Mouse (Mus musculus): ENCODE measurements around the gene Nelfe. TPM values are rescaled to one million over a fixed set of nuclear protein-coding genes. Genes with fewer than 3 reads are reported as not detected.
A peak's percentile ranks its signal among the peaks of the same experiment; 100 is the strongest.

Nelfe gene
- polyA plus RNA-seq, 1 experiment from 2014 or later: 74.0 TPM

Small RNAs within 50 kb of the gene (microRNA-seq; reads per million reads assigned to microRNA genes)
- gene Mir6970 (not detected), gene Mir6971 (2.9 reads per million, percentile 11 among the genes with 10 or more reads in this experiment), gene Mir6972 (not detected)

Other genes with a start within 250 kb of the Nelfe start
- gene Rnf5, start 246.7 kb upstream of the Nelfe start, polyA plus RNA-seq (2014; fragmentation: Nextera tagmentation; extraction: Ambion mirVana): 196 and 211 TPM in 2 replicates
- gene Agpat1, start 246.1 kb upstream of the Nelfe start, polyA plus RNA-seq (2014; fragmentation: Nextera tagmentation; extraction: Ambion mirVana): 123 and 126 TPM in 2 replicates
- 8.8 and 11.4 TPM in 2 replicates for gene Egfl8, start 234.4 kb upstream of the Nelfe start, polyA plus RNA-seq (2014; fragmentation: Nextera tagmentation; extraction: Ambion mirVana)
- 22.2 and 25.4 TPM in 2 replicates for gene Ppt2, start 221.9 kb upstream of the Nelfe start, polyA plus RNA-seq (2014; fragmentation: Nextera tagmentation; extraction: Ambion mirVana)
- 7.3 and 8.6 TPM in 2 replicates for gene Prrt1, start 220.9 kb upstream of the Nelfe start, polyA plus RNA-seq (2014; fragmentation: Nextera tagmentation; extraction: Ambion mirVana)
- gene Fkbpl, start 205.6 kb upstream of the Nelfe start, polyA plus RNA-seq (2014; fragmentation: Nextera tagmentation; extraction: Ambion mirVana): 11.7 and 12.9 TPM in 2 replicates
- gene Atf6b, start 203.2 kb upstream of the Nelfe start, polyA plus RNA-seq (2014; fragmentation: Nextera tagmentation; extraction: Ambion mirVana): 84.7 and 87.6 TPM in 2 replicates
- 0.24 and 0.43 TPM in 2 replicates for gene Tnxb, start 179.9 kb upstream of the Nelfe start, polyA plus RNA-seq (2014; fragmentation: Nextera tagmentation; extraction: Ambion mirVana)
- gene C4b, start 106.5 kb upstream of the Nelfe start, polyA plus RNA-seq (2014; fragmentation: Nextera tagmentation; extraction: Ambion mirVana): 0.22 TPM in 1 of 2 replicates, not detected in the other
- gene Cyp21a1, start 45.8 kb upstream of the Nelfe start, polyA plus RNA-seq (2014; fragmentation: Nextera tagmentation; extraction: Ambion mirVana): not detected in 2 replicates
- 25.9 and 28.8 TPM in 2 replicates for gene Stk19, start 13.4 kb upstream of the Nelfe start, polyA plus RNA-seq (2014; fragmentation: Nextera tagmentation; extraction: Ambion mirVana)
- 54.4 and 61.9 TPM in 2 replicates for gene Dxo, start 13.4 kb upstream of the Nelfe start, polyA plus RNA-seq (2014; fragmentation: Nextera tagmentation; extraction: Ambion mirVana)
- gene Skiv2l, start 181 bp upstream of the Nelfe start, polyA plus RNA-seq (2014; fragmentation: Nextera tagmentation; extraction: Ambion mirVana): 49.6 and 51.2 TPM in 2 replicates
- gene Cfb, start 12.1 kb downstream of the Nelfe start, polyA plus RNA-seq (2014; fragmentation: Nextera tagmentation; extraction: Ambion mirVana): 2.2 and 2.3 TPM in 2 replicates
- 3.0 and 3.3 TPM in 2 replicates for gene Zbtb12, start 29.1 kb downstream of the Nelfe start, polyA plus RNA-seq (2014; fragmentation: Nextera tagmentation; extraction: Ambion mirVana)
- gene Gm20547, start 31.7 kb downstream of the Nelfe start, polyA plus RNA-seq (2014; fragmentation: Nextera tagmentation; extraction: Ambion mirVana): not detected in 2 replicates
- 1.2 and 1.8 TPM in 2 replicates for gene C2, start 47.9 kb downstream of the Nelfe start, polyA plus RNA-seq (2014; fragmentation: Nextera tagmentation; extraction: Ambion mirVana)
- 72.6 and 82.1 TPM in 2 replicates for gene Ehmt2, start 48.1 kb downstream of the Nelfe start, polyA plus RNA-seq (2014; fragmentation: Nextera tagmentation; extraction: Ambion mirVana)
- gene Slc44a4, start 64.1 kb downstream of the Nelfe start, polyA plus RNA-seq (2014; fragmentation: Nextera tagmentation; extraction: Ambion mirVana): 0.11 and 0.12 TPM in 2 replicates
- 26.9 and 27.2 TPM in 2 replicates for gene Neu1, start 80.9 kb downstream of the Nelfe start, polyA plus RNA-seq (2014; fragmentation: Nextera tagmentation; extraction: Ambion mirVana)
- gene Hspa1b, start 108.8 kb downstream of the Nelfe start, polyA plus RNA-seq (2014; fragmentation: Nextera tagmentation; extraction: Ambion mirVana): 0.34 and 0.56 TPM in 2 replicates
- gene Gm20481, start 119.5 kb downstream of the Nelfe start, polyA plus RNA-seq (2014; fragmentation: Nextera tagmentation; extraction: Ambion mirVana): not detected in 2 replicates
- gene Hspa1a, start 121.8 kb downstream of the Nelfe start, polyA plus RNA-seq (2014; fragmentation: Nextera tagmentation; extraction: Ambion mirVana): 7.5 and 11.6 TPM in 2 replicates
- gene Hspa1l, start 122.3 kb downstream of the Nelfe start, polyA plus RNA-seq (2014; fragmentation: Nextera tagmentation; extraction: Ambion mirVana): 1.9 TPM in 2 replicates
- 92.9 and 97.8 TPM in 2 replicates for gene Lsm2, start 131.5 kb downstream of the Nelfe start, polyA plus RNA-seq (2014; fragmentation: Nextera tagmentation; extraction: Ambion mirVana)
- gene Vars, start 150.6 kb downstream of the Nelfe start, polyA plus RNA-seq (2014; fragmentation: Nextera tagmentation; extraction: Ambion mirVana): 51.0 and 51.6 TPM in 2 replicates
- 0.13 and 0.16 TPM in 2 replicates for gene Vwa7, start 166.2 kb downstream of the Nelfe start, polyA plus RNA-seq (2014; fragmentation: Nextera tagmentation; extraction: Ambion mirVana)
- 1.4 and 1.7 TPM in 2 replicates for gene Sapcd1, start 177.6 kb downstream of the Nelfe start, polyA plus RNA-seq (2014; fragmentation: Nextera tagmentation; extraction: Ambion mirVana)
- gene Msh5, start 196.4 kb downstream of the Nelfe start, polyA plus RNA-seq (2014; fragmentation: Nextera tagmentation; extraction: Ambion mirVana): 1.5 and 2.4 TPM in 2 replicates
- 23.8 and 24.7 TPM in 2 replicates for gene Clic1, start 199.6 kb downstream of the Nelfe start, polyA plus RNA-seq (2014; fragmentation: Nextera tagmentation; extraction: Ambion mirVana)
- 295 and 328 TPM in 2 replicates for gene Ddah2, start 208.6 kb downstream of the Nelfe start, polyA plus RNA-seq (2014; fragmentation: Nextera tagmentation; extraction: Ambion mirVana)
- gene Ly6g6c, start 215.0 kb downstream of the Nelfe start, polyA plus RNA-seq (2014; fragmentation: Nextera tagmentation; extraction: Ambion mirVana): not detected in 2 replicates
- 0.21 and 0.42 TPM in 2 replicates for gene Mpig6b, start 215.8 kb downstream of the Nelfe start, polyA plus RNA-seq (2014; fragmentation: Nextera tagmentation; extraction: Ambion mirVana)
- gene Ly6g6e, start 226.5 kb downstream of the Nelfe start, polyA plus RNA-seq (2014; fragmentation: Nextera tagmentation; extraction: Ambion mirVana): not detected in 2 replicates
- gene Ly6g6d, start 227.7 kb downstream of the Nelfe start, polyA plus RNA-seq (2014; fragmentation: Nextera tagmentation; extraction: Ambion mirVana): 0.82 and 0.94 TPM in 2 replicates
- gene Ly6g6f, start 235.2 kb downstream of the Nelfe start, polyA plus RNA-seq (2014; fragmentation: Nextera tagmentation; extraction: Ambion mirVana): 0.23 TPM in 1 of 2 replicates, not detected in the other
- gene Abhd16a, start 238.9 kb downstream of the Nelfe start, polyA plus RNA-seq (2014; fragmentation: Nextera tagmentation; extraction: Ambion mirVana): 86.8 and 89.1 TPM in 2 replicates

Measured in hindbrain, embryonic 14.5 days (tissue).